Mouse (Mus musculus) kidney, embryonic 15.5 days (tissue): ENCODE results near the gene Cenph. TPM values are rescaled to one million over a fixed set of nuclear protein-coding genes. Genes with fewer than 3 reads are reported as not detected.
"Not testable (repeated sequence)": the region's sequence is repeated elsewhere in the genome, so short reads cannot be mapped to it uniquely, and the experiment has no call there.

Experiments
- ATAC-seq: fragments of 200-750 bp; cut with Nextera tagmentation; replicated peaks from 2 replicates; pipeline ENCODE4 v1.8.0; 2017; ENCODE audit warnings: moderate TSS enrichment; ENCODE audit not compliant: low FRiP score
- H3K27ac ChIP-seq: fragments of 300-500 bp; sonication (generic); 2 replicates; pipeline ENCODE4 v1.5.1; 2015; ENCODE audit warnings: mild to moderate bottlenecking, inconsistent platforms
- H3K27me3 ChIP-seq: fragments of 300-500 bp; sonication (generic); 2 replicates; pipeline ENCODE4 v1.6.1; 2015; ENCODE audit warnings: inconsistent platforms
- H3K36me3 ChIP-seq: fragments of 300-500 bp; sonication (generic); 2 replicates; pipeline ENCODE4 v1.6.1; 2015; ENCODE audit warnings: inconsistent platforms
- H3K4me1 ChIP-seq: fragments of 300-500 bp; sonication (generic); 2 replicates; pipeline ENCODE4 v1.6.1; 2015; ENCODE audit warnings: inconsistent platforms
- H3K4me2 ChIP-seq: fragments of 300-500 bp; sonication (generic); 2 replicates; pipeline ENCODE4 v1.6.1; 2015; ENCODE audit warnings: moderate library complexity, mild to moderate bottlenecking, inconsistent platforms
- H3K4me3 ChIP-seq: fragments of 300-500 bp; sonication (generic); replicated peaks from 2 replicates; pipeline ENCODE4 v1.5.1; 2015; ENCODE audit warnings: mild to moderate bottlenecking, inconsistent platforms
- H3K9ac ChIP-seq: fragments of 300-500 bp; sonication (generic); 2 replicates; pipeline ENCODE4 v1.6.1; 2015; ENCODE audit warnings: mild to moderate bottlenecking, inconsistent platforms
- H3K9me3 ChIP-seq: fragments of 300-500 bp; sonication (generic); replicated peaks from 2 replicates; pipeline ENCODE4 v1.6.1; 2016; ENCODE audit warnings: inconsistent platforms
- WGBS: fragments of 180-500 bp; shearing (Covaris S2); methylation state at CpG from one replicate; pipeline ENCODE4 v1.1.7; 2015; ENCODE audit warnings: mixed read lengths; 5-methylcytosine and 5-hydroxymethylcytosine counted together
- polyA plus RNA-seq: library from polyadenylated mRNA; unstranded; fragments of >200 nt; fragmentation: Nextera tagmentation; extraction: Ambion mirVana; gene quantifications from 2 replicates; pipeline ENCODE4 v1.2.1, GENCODE M21; 2015

Cenph gene
- polyA plus RNA-seq, 1 experiment from 2014 or later: 42.7 TPM

DNA sequence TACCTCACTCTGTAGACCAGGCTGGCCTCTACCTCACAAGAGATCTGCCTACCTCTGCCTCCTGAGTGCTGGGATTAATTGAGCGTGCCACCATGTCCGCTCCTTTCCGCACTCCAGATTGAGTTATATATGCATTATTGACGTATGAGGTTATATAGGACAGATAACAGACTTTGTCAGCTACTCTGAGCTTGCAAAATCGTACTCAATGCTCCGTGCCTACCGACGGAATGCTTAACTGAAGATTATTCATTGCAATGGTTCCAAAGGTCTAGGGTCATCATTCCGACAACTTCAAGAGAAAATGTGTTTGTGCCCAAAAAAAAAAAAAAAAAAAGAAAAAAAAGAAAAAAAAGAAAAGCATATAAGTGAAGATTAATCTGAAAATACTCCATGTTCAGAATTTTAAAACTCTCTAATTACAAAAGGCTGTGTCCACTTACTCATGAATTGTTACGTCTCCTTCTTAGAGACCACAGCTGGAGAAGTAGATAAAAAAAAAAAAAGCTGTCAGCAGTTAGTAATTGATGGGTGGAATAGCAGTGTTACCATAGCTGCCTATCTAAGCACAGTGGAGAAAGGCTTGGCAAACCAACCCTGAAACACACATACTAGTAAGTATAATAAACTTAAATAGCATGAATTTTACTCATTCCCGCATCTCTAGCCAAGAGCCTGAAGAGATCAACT, 32.2 kb downstream of the Cenph start:
- Histone ChIP-seq H3K27me3 (no peaks in the 10 kb centered on the region), H3K36me3 (peaks cover 11% of the 10 kb centered on the region; the same call in 1 of the 2 replicates), H3K9ac (peak overlapping the region; percentile 80), H3K27ac (peak overlapping the region; percentile 99), H3K4me2 (peak overlapping the region; percentile 69), H3K4me1 (peaks cover 16% of the 10 kb centered on the region), H3K9me3 (no peaks in the 10 kb centered on the region), H3K4me3 (peak overlapping the region; percentile 79)
- peak; percentile 50 for ATAC-seq
- WGBS: 57% methylated on average over 11 of the region's 11 CpGs

DNA sequence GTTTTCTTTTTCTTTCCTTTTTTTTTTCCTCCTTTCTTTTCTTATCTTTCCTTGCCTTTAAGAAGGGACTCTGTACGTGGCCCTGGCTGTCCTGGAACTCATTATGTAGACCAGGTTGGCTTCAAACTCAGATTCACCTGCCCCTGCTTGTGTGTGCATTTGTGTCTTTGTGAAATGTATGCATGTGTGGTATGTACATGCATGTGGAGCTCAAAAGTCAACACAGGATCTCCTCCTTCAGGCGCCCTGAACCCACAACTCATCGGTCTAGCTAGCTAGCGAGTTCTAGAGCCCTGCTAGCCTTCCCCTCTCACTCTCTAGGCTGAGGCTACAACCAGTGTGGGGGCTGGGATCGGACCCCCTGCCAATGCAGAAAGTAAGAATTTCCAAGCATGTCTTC, 32.9 kb downstream of the Cenph start:
- WGBS: 89% methylated on average over 5 of the region's 5 CpGs
- Histone ChIP-seq H3K36me3 (peaks cover 16% of the 10 kb centered on the region), H3K9ac (no peak overlapping the region), H3K27ac (no peak overlapping the region), H3K4me2 (peak overlapping the region; percentile 69; the same call in 1 of the 2 replicates), H3K27me3 (no peaks in the 10 kb centered on the region), H3K4me3 (peak overlapping the region; percentile 79; the same call in 1 of the 2 replicates), H3K9me3 (no peaks in the 10 kb centered on the region), H3K4me1 (peaks cover 16% of the 10 kb centered on the region)
- ATAC-seq: no peak

DNA sequence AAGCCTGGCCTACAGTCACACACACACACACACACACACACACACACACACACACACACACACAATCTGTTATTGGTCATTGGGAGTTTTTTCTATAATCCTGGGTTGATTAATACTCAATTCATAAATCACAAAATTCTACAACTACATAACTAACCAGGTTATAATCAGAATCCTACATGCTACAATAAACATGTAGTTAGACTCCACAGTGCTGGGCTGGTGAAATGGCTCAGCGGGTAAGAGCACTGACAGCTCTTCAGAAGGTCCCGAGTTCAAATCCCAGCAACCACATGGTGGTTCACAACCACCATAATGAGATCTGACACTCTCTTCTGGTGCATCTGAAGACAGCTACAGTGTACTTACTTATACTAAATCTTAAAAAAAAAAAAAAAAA, 42.9 kb downstream of the Cenph start:
- H3K4me3 ChIP-seq: no peak overlapping the region
- peaks cover 14% of the 10 kb centered on the region for H3K4me1 ChIP-seq
- no peak overlapping the region for H3K27ac ChIP-seq
- 96% methylated on average over 2 of the region's 2 CpGs for WGBS
- no peak for ATAC-seq
- H3K4me2 ChIP-seq: no peak overlapping the region
- H3K36me3 ChIP-seq: peaks cover 38% of the 10 kb centered on the region
- H3K9me3 ChIP-seq: no peaks in the 10 kb centered on the region
- no peaks in the 10 kb centered on the region for H3K27me3 ChIP-seq
- no peak overlapping the region for H3K9ac ChIP-seq

DNA sequence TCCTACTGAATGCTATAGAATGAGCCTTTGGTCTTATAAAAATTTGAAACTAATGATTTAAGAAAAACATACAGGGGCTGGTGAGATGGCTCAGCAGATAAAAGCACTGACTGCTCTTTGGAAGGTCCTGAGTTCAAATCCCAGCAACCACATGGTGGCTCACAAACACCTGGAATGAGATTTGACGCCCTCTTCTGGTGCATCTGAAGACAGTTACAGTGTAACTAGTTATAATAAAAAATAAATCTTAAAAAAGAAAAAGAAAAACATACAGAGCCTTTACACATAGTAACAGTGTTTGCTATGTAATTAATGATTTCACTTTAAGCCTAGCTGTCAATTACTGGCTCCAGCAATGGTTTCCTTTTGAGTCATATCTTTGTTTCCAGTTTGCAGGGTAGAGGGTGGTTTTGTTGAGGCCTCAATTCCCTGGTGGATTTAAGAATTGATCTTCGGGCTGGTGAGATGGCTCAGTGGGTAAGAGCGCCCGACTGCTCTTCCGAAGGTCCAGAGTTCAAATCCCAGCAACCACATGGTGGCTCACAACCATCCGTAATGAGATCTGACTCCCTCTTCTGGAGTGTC, 44.1 kb downstream of the Cenph start:
- WGBS: 93% methylated on average over 6 of the region's 6 CpGs
- Histone ChIP-seq H3K4me3 (peak overlapping the region; percentile 73), H3K4me2 (peak overlapping the region; percentile 59), H3K4me1 (peaks cover 14% of the 10 kb centered on the region), H3K36me3 (peaks cover 42% of the 10 kb centered on the region), H3K27ac (peak overlapping the region; percentile 96)
- H3K9ac ChIP-seq, H3K27me3 ChIP-seq, ATAC-seq, H3K9me3 ChIP-seq: not testable (repeated sequence)

DNA sequence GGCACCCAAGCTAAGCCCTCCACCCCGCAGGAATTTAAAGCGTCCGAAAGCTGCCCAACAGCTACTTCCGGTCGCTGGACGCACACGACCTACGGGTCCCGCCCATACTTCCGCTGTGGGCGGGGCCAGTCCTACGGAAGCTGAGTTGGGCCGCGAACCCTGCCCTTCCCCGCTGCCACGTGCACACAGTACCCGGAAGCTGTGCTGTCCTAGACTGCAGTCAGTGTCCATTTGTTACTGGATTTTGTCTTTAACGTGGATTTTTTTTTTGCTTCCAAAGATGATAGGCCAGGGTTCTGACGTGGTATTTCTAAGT, 44.9 kb downstream of the Cenph start, which contains the start of gene Cdk7:
Gene Cdk7, minus strand, starts transcription at position 79 of the 316 bp plus-strand sequence.
- Histone ChIP-seq H3K4me2 (peak within 1 kb of the TSS; percentile 59), H3K4me1 (peaks cover 14% of the 10 kb centered on the region), H3K9me3 (no peaks in the 10 kb centered on the region), H3K27me3 (no peaks in the 10 kb centered on the region), H3K27ac (peak within 1 kb of the TSS; percentile 96), H3K4me3 (peak within 1 kb of the TSS; percentile 73), H3K9ac (peak within 1 kb of the TSS; percentile 78), H3K36me3 (peaks cover 42% of the 10 kb centered on the region)
- peak; percentile 99 for ATAC-seq
- 0% methylated on average over 19 of the region's 19 CpGs for WGBS

DNA sequence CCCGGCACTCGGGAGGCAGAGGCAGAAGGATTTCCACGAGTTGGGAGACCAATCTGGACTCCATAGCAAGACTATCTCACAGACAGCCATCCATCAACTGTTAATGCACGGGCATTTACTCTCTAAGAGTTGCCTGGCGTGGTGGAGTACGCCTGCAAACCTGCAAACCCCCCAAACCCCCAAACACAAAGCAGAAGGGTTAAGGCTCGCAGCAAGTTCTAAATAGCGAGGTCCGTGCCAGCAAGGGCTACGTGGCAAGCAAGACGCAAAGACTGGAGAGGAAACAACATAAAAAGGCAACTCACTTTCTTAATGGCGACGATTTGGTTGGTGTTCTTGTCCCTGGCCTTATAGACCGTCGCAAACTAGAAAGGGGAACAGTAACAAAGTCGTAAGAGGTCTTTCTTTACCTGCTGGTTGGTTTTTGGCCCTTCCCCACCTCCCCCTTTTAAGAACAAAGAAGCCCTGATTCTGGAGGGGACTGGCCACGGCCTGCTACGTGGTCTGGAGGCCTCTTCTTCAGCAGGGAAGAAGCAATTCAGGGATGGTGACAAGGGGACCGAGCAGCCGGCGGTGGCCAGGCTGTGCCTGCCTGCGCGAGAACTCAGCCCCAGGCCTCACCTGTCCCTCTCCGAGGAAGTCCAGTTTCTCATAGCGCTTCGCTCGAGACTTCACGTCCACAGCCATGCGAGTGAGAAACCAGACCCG, 45.4 kb downstream of the Cenph start:
- Histone ChIP-seq H3K4me1 (peaks cover 16% of the 10 kb centered on the region), H3K36me3 (peaks cover 41% of the 10 kb centered on the region), H3K9ac (peak overlapping the region; percentile 78), H3K4me2 (peak overlapping the region; percentile 59), H3K9me3 (no peaks in the 10 kb centered on the region), H3K27me3 (no peaks in the 10 kb centered on the region), H3K27ac (peak overlapping the region; percentile 96), H3K4me3 (peak overlapping the region; percentile 73)
- ATAC-seq: no peak
- under 1% methylated on average over 30 of the region's 30 CpGs for WGBS

DNA sequence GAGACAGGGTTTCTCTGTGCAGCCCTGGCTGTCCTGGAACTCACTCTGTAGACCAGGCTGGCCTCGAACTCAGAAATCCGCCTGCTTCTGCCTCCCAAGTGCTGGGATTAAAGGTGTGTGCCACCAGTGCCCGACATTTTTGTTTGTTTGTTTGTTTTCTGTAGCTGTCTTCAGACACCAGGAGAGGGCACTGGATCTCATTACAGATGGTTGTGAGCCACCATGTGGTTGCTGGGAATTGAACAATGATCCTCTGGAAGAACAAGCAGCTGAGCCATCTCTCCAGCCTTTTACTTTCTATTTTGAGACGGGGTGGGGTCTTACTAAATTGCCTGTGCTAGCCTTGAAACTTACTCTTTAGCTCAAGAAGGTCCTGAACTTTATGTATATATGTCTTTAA, 47.2 kb downstream of the Cenph start:
- 96% methylated on average over 4 of the region's 4 CpGs for WGBS
- H3K4me3 ChIP-seq, H3K9ac ChIP-seq, H3K27me3 ChIP-seq, H3K4me2 ChIP-seq, H3K9me3 ChIP-seq, ATAC-seq, H3K27ac ChIP-seq: not testable (repeated sequence)
- Histone ChIP-seq H3K36me3 (peaks cover 42% of the 10 kb centered on the region), H3K4me1 (peaks cover 28% of the 10 kb centered on the region)

DNA sequence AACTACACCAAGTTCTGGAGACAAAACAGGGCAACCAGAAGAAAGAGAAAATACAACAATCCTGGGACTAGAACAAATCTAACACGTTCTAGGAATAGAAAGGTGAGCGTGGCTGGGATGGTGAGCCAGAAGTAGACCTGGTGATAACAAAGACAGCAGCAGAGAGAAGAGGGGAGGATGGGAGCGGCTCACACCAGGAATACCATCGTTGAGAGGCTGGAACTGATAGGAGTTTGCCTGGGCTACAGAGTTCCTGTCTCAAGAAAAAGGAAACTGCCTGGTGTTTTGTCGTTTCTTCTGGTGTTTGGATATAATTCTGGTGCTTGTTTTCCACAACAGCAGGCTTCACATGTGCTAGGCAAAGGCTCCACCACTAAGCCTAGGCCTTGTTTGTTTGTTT, 47.6 kb downstream of the Cenph start:
- no peak overlapping the region for H3K9ac ChIP-seq

DNA sequence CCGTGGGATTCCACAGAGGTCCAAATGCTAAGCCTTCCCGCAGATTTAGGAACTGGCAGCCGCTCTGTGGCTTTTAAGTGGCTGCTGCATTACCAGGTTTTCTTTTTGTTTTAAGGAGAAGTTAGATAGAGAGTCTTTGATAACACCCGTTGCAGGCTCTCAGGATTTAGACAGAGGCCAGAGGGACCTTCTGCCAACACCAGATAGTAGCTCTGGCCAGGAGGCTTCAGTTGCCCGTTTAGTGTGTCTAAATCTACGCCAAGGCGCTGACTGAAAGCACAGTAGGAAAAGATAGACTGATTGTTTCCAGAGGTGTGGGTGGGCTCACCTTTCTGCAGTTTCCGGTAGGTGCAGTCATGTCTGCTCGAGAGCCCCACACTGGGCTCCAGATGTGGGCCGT, 50.5 kb downstream of the Cenph start:
- peaks cover 25% of the 10 kb centered on the region for H3K4me1 ChIP-seq
- H3K27me3 ChIP-seq: no peaks in the 10 kb centered on the region
- no peak overlapping the region for H3K27ac ChIP-seq
- no peak overlapping the region for H3K4me3 ChIP-seq
- H3K9ac ChIP-seq: no peak overlapping the region
- peaks cover 67% of the 10 kb centered on the region for H3K36me3 ChIP-seq
- no peaks in the 10 kb centered on the region for H3K9me3 ChIP-seq
- ATAC-seq: no peak
- no peak overlapping the region for H3K4me2 ChIP-seq
- 90% methylated on average over 10 of the region's 10 CpGs for WGBS

More for the DNA sequence above, 47.6 kb downstream of the Cenph start:
- 95% methylated on average over 5 of the region's 5 CpGs for WGBS
- ATAC-seq: no peak
- Histone ChIP-seq H3K36me3 (peaks cover 43% of the 10 kb centered on the region), H3K4me1 (peaks cover 28% of the 10 kb centered on the region), H3K4me2 (no peak overlapping the region), H3K4me3 (no peak overlapping the region), H3K27me3 (no peaks in the 10 kb centered on the region), H3K9me3 (no peaks in the 10 kb centered on the region), H3K27ac (no peak overlapping the region)

DNA sequence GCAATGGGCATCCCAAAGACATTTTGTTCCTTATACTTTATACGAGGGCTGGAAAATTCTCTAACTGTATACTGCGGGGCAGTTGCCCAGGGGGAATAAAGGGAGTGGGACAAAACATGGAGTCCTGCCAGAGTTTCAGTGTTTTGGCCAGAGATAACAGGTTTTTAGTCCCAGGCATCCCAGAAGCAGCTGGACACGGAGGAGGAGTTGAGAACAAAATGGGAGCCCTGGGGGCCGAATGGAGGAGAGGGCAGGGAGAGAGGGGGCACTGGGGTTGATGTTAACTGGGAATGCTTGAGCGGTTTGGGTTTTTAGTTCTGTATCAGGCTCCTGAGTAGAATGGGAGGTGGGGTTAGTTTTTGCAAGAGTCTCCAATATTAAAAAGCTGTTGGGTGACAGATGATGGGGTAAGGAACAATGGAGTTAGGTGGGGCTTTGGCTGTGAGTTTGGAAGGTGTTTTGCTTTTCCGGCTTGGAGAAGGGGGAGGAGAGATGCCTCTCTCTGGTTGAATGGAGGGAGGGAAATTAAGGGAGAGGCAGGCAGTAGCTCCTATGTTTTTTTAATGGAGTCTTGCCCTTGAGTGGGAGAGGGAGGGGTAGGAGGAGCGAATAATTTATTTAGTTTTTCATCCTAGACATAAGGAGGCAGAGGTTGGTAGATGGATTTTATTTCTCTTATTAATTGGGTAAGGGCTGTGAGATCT, 51.5 kb downstream of the Cenph start:
- Histone ChIP-seq H3K9me3 (no peaks in the 10 kb centered on the region), H3K9ac (no peak overlapping the region), H3K4me1 (peaks cover 21% of the 10 kb centered on the region), H3K27me3 (no peaks in the 10 kb centered on the region), H3K27ac (peak overlapping the region; percentile 62; the same call in 1 of the 2 replicates), H3K36me3 (peaks cover 71% of the 10 kb centered on the region), H3K4me2 (peak overlapping the region; percentile 20; the same call in 1 of the 2 replicates), H3K4me3 (no peak overlapping the region)
- ATAC-seq: peak; percentile 64
- WGBS: 60% methylated on average over 7 of the region's 7 CpGs

DNA sequence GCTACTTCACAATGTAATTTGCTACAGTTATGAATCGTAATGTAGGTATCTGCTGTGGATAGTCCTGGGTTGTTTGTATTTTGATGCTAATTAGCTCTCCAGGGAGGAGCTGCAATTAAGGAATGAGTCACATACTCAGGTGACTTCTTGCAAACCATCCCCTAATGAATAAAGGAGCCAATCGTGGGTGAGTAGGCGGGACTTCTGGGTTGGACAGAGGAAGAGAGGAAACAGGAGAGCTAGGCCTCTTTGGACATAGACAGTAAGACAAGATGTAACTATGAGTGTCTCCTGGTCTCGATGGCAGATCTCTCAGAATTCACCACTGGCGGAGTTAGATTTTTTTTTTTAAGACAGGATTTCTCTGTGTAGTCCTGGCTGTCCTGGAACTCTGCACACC, 54.0 kb downstream of the Cenph start:
- no peaks in the 10 kb centered on the region for H3K9me3 ChIP-seq
- no peak overlapping the region for H3K27ac ChIP-seq
- WGBS: 93% methylated on average over 5 of the region's 5 CpGs
- H3K4me1 ChIP-seq: peaks cover 14% of the 10 kb centered on the region
- H3K27me3 ChIP-seq: no peaks in the 10 kb centered on the region
- peaks cover 69% of the 10 kb centered on the region for H3K36me3 ChIP-seq
- H3K9ac ChIP-seq: no peak overlapping the region
- no peak overlapping the region for H3K4me3 ChIP-seq
- ATAC-seq: no peak
- H3K4me2 ChIP-seq: no peak overlapping the region

DNA sequence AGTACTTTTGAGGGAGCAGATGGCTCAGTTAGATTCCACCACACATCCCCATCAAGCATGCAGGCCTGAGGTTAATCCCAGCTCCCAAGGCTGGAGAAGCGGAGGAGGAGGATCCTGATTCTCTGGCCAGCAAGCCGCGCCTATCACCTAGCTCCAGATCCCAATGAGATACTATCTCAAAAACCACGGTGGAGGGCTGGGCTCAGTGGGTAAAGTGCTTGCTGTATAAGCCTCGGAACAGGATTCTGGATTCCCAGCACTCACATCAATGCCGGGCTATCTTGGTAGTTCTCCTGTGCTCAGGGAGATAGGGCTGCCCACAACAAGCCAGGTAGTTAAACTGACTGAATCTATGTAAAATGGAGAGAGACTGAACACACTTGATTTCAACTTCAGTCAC, 60.2 kb downstream of the Cenph start:
- no peak for ATAC-seq
- WGBS: 90% methylated on average over 6 of the region's 6 CpGs
- Histone ChIP-seq H3K9ac (no peak overlapping the region), H3K27ac (no peak overlapping the region), H3K4me1 (no peaks in the 10 kb centered on the region), H3K9me3 (no peaks in the 10 kb centered on the region), H3K36me3 (peaks cover 85% of the 10 kb centered on the region), H3K4me2 (no peak overlapping the region), H3K4me3 (no peak overlapping the region), H3K27me3 (no peaks in the 10 kb centered on the region)
